Mouse (Mus musculus): ENCODE results near the gene Adgre1.
"Not testable (repeated sequence)": the region's sequence is repeated elsewhere in the genome, so short reads cannot be mapped to it uniquely, and the experiment has no call there.

The Adgre1 gene

DNA sequence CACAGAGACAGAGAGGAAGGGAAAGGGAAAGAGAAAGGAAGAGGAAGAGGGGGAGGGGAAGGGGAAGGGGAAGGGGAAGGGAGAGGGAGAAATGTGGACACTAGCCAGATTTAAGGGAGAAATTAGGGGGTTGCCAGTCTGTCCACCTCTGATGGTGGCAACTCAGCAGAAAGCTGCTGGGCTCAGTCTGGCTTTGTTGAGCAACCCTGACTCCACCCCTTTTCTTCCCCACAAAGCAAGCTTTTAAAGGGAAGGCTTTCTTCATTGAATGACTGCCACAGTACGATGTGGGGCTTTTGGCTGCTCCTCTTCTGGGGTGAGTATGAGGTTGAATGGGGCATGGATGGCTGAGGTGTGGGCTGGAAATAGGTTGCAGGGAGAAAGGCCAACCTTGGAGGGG is at the start of gene Adgre1:
TSS of gene Adgre1 (plus strand) at position 251 of the 400 bp plus-strand sequence.
- DNase-seq (ENCODE audit: low spot score in 2 of 2): no peak

DNA sequence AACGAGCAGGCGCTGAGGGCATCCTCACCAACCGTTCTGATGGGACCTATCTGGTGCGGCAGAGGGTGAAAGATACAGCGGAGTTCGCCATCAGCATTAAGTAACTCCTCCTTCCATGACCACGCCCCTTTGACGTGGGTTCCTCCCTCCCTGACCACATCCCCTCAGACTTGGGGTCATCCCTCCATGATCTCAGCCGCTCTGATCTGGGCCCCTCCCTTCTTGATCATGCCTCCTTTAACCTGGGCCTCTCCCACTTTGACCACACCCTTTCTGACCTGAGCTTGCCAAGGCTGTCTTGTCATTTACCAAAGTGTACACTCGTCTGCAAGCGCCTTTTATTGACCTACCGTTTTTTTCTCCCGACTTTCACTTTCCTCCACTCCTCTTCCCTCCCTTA is 46.7 kb upstream of the Adgre1 start:
- no peak for DNase-seq (ENCODE audit: low spot score in 2 of 2)

DNA sequence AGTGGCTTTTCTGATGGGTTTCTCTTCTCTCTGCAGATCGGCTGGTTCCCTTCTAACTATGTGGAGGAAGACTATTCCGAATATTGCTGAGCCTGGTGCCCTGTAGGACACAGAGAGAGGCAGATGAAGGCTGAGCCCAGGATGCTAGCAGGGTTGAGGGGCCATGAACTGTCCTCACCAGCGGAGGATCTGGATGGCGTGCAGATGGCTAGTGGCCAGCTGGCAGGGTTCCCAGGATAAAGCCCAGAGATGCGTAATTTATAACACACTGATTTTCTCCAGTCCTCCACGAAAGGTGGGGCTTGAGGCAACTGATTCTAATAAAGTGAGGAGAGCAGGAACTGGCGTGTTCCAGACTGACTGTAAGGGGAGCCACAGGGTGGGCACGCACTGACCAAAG is 30.9 kb upstream of the Adgre1 start:
- DNase-seq (ENCODE audit: low spot score in 2 of 2): peak in 1 of 2 experiments; percentile 71

DNA sequence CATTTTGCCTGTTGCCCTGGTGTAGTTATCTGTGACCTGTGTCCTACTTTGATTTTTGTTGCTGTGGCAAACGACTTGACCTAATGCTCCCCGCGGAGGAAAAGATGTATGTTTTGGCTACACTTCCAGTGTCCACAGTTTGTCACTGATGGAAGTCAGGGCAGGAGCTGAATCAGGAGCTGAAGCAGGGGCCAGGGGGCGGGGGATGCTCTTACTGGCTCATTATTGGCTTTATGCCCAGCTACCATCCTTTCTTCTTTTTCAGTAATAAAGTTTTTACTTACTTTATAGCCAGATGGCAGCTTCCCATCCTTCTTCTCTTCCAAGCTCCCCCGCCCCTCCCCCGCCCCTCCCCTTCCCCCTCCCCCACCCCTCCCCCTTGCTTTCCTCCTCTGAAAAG is 29.5 kb upstream of the Adgre1 start:
- no peak for DNase-seq (ENCODE audit: low spot score in 2 of 2)

DNA sequence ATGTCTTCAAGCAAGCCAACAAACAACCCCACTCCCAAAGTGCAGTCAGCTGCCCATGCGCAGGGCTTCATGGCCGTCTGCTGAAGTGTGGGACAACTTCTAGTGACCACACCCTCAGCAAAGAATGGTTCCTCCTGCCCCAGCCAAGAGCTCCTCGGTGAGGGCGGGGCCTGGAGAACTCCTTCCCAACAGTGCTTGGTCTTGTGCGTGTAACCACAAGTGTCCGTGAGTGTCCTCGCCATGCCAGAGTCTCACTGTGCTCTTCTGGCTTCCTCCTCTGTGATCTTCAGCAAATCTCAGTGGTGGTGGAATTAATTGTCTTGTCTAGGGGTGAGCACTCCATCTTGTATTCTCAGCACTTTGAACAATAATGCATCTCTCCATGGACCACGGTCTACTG is 27.5 kb upstream of the Adgre1 start:
- DNase-seq (ENCODE audit: low spot score in 2 of 2): no peak

DNA sequence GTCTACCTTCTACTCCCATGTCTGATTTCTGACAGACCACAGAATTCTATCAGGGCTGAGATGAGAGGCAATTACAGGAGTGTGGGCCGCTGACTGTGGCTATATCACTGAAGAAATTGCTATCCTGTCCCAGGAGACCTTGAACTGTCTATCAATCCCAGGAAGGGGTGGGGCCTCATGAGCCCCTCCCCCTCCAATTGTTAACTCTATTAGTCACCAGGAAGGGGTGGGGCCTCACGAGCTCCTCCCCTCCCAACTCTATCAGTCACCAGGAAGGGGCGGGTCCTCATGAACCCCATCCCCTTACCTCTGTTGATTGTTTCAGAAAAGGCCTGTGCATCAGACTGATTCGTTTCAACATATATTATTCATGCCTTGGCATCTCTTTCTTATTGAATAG is 26.2 kb upstream of the Adgre1 start:
- no peak for DNase-seq (ENCODE audit: low spot score in 2 of 2)

DNA sequence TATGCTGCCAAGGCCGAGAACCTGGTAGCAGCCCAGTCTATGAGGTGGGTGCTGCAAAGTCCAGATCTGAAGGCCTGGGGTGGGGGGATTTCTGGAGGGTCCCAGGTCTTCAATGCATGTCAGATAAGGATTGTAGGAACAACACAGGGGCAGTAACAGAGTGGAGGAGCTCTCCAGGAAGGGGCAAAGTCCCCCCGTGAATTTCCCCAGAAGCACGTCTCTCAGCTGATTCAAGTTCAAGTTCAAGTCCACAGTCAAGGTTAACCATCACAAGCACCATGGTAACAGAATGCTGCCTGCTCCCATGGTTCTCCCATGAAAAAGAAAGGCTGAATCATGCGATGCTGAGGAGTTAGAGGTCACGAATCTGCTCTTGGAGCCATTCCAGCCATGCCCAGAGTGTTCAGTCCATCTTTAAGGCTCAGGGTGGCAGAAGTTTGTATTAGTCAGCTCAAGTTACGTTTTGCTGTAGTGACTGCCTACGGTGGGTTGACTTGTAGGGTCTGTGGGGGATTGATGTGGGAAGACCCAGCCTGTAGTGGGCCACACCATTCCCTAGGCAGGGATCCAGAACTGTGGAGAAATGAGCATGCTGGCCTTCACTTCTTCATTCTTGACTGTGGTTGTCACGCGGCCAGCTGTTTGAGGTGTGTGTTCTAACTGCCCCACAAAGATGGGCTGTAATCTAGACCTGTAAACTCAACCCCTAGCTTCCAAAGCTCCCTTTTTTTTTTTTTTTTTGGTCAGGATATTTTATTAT is 24.3 kb upstream of the Adgre1 start:
- no peak for DNase-seq (ENCODE audit: low spot score in 2 of 2)

DNA sequence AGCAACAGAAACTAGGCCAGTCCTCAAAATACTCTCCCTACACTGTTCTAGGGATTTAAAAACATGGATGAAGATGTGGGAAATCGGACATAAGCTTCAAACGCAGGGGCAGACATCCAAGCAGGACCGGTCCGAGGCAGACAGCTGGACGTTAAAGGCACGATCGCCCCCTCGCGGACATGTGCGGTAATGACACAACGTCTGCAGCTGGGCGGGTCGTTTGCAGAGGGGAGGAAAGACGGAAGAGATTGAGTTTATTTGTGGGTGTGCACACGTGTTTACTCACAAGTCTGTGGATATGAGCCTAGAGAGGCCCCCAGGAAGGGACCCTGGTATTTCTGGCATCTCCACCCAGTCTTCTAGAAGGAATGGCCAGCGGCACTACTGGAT is 23.7 kb upstream of the Adgre1 start:
- DNase-seq (ENCODE audit: low spot score in 2 of 2): peak; percentile 81 to 92

DNA sequence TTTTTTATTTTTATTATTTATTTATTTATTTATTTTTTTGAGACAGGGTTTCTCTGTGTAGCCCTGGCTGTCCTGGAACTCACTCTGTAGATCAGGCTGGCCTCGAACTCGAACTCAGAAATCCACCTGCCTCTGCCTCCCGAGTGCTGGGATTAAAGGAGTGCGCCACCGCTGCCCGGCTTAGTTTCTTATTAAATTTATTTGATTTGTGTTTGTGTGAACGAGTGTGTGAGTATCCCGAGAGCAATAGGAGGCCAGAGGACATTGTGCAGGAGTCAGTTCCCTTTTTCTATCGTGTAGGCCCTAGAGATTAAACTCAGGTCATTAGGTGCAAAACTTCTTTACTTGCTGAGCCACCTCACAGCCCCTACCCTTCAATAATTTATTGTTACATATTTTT is 23.3 kb upstream of the Adgre1 start:
- DNase-seq (ENCODE audit: low spot score in 2 of 2): not testable (repeated sequence)

DNA sequence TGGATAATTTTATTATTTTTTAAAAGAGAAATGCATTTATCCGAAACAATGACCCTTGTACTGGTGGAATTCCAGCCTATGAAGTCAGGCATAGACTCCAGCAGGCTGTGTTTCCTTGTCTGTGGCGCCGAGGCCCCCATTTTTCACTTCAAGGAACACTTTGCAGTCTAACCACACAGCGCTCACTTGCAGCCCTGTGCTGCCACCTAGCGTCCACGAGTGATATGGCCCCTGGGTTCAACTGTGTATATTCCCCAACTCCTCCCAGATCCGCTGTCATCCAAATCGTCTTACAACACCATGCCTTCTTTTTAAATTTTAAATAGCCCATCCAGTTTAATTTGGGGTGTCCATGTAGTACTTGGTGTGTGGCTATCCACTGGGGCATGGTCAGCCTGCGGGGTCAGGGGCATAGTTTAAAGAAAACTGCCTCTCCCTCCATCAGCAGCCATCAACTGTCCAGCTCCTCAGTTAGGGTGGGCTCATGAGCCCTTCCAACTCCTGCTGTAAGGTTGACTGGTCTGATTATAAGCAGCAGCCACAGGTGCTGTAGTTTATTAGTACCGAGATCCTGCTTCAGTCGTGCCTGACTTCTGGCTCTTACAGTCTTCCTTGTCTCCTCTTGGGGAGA is 22.7 kb upstream of the Adgre1 start:
- DNase-seq (ENCODE audit: low spot score in 2 of 2): peak; percentile 89 to 92

DNA sequence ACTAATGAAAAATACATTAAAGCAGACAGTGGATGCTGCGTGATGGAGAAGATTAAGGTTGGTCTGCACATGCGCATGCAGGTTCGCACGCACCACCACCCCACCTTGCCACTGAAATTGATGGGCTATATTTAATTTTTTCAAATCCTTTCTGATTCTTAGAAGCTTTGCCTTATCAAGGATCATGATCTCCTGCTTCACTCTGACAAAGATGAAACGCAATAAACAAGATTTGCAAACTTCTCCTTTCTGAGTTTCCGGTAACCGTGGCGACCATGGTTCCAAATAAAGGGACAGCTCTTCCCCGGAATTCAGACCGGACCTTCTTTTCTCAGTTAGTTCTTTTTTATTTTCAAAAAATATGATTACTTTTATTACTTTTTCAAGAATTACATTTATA is 20.5 kb upstream of the Adgre1 start:
- DNase-seq (ENCODE audit: low spot score in 2 of 2): no peak

DNA sequence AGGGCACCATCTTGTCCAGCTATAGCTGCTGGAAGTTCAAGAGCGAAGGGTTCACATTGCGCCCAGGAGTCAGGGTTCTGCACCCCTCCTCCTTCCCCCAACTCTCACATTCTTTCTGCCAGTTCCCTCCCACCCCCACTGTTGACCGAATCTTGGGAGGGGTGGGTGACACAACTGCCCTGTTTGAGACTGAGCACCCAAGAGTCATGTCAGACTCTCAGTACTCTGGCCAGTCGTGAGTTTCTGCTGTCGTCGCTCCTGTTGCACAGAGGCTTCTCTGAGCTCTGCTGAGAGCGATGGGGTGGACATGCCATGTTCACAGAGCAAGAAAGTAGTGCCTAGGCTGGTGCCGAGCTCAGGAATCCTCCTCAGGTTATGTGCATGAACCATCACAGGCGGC is 19.2 kb upstream of the Adgre1 start:
- no peak for DNase-seq (ENCODE audit: low spot score in 2 of 2)

DNA sequence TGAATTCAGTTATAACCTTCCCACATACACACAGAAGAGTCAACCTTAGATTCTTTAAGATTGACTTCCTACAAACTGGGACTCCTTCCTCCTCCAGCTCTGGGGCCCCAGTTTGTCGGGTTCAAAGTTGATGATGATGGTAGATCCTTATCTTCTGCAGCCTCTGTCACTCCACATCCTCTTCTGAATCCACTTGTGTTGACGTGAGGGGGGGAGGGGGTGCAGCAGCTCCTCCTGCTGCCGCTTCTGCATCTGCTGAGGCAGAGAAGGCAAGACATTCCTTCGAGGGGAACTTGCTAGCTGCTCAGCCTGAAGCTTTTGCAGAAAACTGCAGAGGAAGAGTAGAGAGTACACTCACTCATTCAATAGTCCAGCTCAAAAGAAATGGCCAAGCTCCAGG is 16.9 kb upstream of the Adgre1 start:
- DNase-seq (ENCODE audit: low spot score in 2 of 2): no peak

DNA sequence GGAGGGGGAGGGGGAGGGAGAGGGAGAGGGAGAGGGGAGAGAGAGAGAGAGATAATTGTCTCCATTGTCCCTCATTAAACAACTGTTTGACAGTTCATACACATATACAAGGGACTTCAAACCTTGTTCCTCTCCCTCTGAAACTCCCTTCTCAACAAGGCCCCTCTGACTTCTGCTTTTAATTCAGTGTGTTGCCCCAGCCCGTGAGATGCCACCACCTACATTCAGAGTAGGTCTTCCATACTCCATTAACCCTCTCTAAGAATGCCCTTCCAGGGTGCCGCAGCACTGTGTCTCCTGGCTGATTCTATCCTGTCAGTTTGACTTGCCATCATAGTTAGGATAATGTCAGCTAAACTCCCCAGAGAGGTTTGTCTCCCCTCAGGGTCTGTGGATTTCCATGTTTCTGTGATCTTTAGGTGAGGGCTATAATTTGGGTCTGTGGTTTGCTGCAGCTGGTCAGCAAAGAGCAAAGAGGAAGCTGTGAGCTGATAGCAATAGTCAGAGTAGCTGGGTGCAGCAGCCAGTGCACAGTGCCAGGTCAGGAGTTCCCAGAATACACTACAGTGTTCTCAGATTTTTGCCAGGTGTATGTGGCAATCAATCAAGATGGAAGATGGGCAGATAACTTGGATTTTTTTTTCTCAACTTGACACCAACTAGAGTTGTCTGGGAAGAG is 14.3 kb upstream of the Adgre1 start:
- DNase-seq (ENCODE audit: low spot score in 2 of 2): no peak

DNA sequence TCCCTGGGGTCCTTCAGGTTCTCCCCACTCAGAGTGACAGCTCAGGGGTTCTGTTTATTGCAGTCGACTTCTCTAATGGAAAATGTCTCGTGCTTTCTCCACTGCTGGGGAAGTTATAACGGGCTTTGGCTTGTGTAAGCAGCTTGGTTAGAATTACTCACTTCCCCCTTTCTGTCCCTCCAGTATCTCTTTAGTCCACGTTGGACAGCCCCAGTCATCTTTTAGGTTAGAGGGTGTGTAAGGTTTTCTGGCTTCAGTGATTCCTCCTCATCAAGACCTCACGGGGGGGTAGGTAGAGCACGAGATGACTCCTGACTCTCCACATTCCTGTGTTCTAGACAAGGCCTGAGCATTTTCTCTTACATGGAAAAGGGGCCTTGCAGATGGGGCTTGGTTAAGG is 11.5 kb upstream of the Adgre1 start:
- DNase-seq (ENCODE audit: low spot score in 2 of 2): no peak

DNA sequence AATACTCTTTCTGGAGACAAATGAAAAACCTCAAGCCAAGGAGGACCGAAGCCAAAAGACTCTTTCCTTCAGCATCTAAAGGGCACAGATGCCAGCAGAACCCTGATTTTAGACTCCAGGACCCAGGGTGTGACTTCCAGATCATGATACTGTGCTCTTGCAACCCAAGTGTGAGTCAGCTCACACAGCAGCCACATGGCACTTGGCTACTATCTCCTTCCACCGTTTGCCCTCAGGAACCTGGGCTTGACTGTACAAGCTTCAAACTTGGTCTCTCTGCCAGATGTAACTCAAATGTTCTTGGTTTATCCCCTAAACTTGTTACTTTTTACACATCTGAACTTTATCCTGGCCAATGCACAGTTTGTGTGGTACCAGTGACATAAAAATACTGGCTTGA is 10.7 kb upstream of the Adgre1 start:
- no peak for DNase-seq (ENCODE audit: low spot score in 2 of 2)

DNA sequence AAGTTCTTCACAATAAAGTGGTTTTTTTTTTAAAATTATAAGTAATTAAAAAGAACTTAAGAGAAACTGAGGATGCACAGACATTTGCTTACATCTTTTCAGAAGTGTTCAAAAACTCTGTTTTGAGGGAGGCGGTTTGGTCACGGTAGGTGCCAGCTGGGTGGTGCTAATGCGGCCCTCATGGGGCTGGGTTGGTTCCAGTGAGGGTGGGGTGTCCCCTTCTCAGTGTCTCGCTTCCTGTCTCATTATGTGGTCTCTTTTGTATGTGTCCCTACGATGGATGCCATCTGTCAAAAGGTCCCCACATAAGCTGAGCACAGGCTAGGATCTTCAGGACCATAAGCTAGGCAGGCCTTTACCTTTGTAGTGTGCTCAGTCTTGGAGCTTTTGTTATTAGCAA is 9.4 kb upstream of the Adgre1 start:
- DNase-seq (ENCODE audit: low spot score in 2 of 2): no peak

DNA sequence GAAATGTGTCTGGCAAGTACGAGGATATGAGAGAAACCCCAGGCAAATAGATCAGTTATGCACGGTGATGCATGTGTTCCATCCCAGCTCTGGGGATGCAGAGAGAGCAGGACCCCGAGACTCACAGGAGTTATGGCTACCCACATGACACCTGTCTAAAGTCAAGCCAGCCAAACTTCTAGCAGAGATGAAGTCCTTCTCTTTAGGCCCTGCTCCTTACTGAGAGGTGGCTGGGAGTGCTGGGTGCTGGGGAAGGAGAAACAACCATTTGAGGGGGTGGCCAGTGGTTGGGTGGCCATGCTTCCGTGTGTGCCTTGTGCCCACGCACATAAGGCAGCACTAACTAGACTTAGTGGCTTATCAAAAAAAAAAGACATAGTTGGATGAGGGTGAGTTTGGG is 8.3 kb upstream of the Adgre1 start:
- no peak for DNase-seq (ENCODE audit: low spot score in 2 of 2)

DNA sequence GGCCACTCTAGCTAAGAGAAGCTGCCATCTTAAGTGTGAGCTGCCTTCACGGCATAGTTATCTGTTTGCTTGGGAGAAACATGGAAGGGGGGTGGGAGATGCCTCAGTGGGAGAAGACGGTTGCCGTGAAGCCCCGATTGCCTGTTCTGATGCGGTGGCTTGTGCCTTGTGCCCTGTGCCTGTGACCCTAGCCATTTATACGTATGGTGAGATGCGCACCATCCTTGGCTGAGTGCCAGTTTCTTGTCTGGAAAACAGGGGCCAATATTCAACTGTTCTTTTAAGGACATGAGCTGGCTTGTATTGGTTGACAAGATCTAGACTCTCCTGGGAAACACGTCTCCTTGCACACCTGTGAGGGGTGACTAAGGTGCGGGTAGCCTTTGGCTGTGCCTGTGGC is 7.4 kb upstream of the Adgre1 start:
- DNase-seq (ENCODE audit: low spot score in 2 of 2): no peak

DNA sequence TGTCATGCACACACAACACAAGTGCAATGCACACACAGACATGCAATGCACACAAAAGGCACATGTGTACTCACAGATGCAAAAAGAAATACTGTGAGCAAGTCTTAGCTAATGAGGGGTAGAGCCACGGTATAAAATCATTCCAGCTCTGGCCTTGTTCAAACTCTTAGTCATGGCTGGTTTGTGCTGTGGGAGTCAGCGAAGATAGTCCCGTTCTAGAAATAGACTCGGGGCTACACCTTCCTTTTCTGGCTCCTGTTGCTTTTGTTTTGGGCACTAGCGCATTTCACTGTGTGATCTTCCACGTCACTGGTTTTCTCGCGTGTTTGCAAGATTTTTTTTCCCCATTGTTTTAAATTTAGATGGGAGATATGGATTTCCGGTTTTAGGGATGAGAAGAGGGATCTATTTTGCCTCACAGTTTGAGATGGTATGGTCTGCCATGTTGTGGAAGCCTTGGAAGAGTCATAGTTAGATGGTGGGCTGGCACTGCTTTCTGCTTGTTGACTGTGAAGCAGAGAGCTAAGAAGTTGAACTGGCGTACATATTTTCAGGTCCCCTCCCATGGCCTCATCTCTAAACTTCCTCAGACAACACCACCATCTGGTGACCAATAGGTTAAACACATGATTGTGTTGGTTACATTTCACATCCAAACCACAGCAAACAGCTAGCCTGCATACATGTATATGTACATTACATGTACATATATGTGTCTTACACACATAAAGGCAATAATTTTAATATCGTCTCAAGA is 1.2 kb downstream of the Adgre1 start:
- no peak for DNase-seq (ENCODE audit: low spot score in 2 of 2)
